Mouse (Mus musculus): ENCODE measurements around the gene Mfap1a.

DNA sequence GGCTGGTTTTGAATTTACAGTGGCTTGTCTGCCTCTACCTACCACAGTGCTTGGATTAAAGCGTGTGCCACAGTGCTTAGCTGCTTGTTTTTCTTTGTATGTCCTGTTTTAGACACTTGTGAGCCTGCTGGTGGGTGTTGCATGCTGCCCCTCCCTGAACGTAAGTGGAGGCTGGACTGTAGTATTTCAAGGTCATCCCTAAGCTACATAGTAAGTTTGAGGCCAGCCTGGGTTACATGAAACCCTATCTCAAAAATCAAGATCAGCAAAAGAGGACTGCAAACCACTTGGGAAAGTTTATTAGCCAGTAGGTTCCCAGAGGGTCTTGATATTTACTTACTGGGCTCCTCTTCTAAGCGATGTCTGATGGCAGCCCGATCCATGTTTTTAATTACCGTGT lies 11.6 kb upstream of the Mfap1a start:
- TF ChIP-seq CHD2 (IDR thresholded peaks at IDR 0.05; ENCODE audit: low read depth, low read length), result no peak
- TF ChIP-seq MAFK (IDR thresholded peaks at IDR 0.05; ENCODE audit: insufficient read depth, low read depth, low read length), result no peak
- no peak for TF ChIP-seq ZNF384 (IDR thresholded peaks at IDR 0.05; ENCODE audit: low read depth, low read length)
- no peak for TF ChIP-seq ZC3H11A (IDR thresholded peaks at IDR 0.05; ENCODE audit: borderline replicate concordance, low read depth, low read length)

Measured in ES-E14 (cell line).